Mouse (Mus musculus) testis, adult 2 months (tissue): ENCODE data around the gene Mettl26. TPM values are rescaled to one million over a fixed set of nuclear protein-coding genes. Genes with fewer than 3 reads are reported as not detected.

Experiments
- H3K27ac ChIP-seq: fragments of 200-500 bp; 2 replicates; pipeline ENCODE4 v1.5.1; 2012; ENCODE audit warnings: low read depth, low read length; ENCODE audit not compliant: control insufficient read depth, insufficient read depth
- H3K27me3 ChIP-seq: fragments of 200-500 bp; 2 replicates; pipeline ENCODE4 v1.6.1; 2012; ENCODE audit warnings: mild to moderate bottlenecking, low read length, moderate library complexity; ENCODE audit not compliant: control insufficient read depth, insufficient read depth
- H3K36me3 ChIP-seq: fragments of 200-500 bp; 2 replicates; pipeline ENCODE4 v1.6.1; 2012; ENCODE audit warnings: mild to moderate bottlenecking, low read length; ENCODE audit not compliant: control insufficient read depth, insufficient read depth
- H3K4me1 ChIP-seq: fragments of 200-500 bp; 2 replicates; pipeline ENCODE4 v1.6.1; 2012; ENCODE audit warnings: low read length; ENCODE audit not compliant: control insufficient read depth, insufficient read depth
- H3K4me3 ChIP-seq: fragments of 200-500 bp; 2 replicates; pipeline ENCODE4 v1.5.1; 2012; ENCODE audit warnings: low read depth, mild to moderate bottlenecking, low read length, moderate library complexity, mixed read lengths; ENCODE audit not compliant: control insufficient read depth
- CTCF ChIP-seq: fragments of 200-500 bp; IDR thresholded peaks from 2 replicates; pipeline ENCODE4 v1.5.1; 2012; ENCODE audit warnings: low read depth, mild to moderate bottlenecking, inconsistent platforms, low read length, moderate library complexity; ENCODE audit not compliant: control insufficient read depth, insufficient read depth, insufficient replicate concordance
- POLR2A ChIP-seq: fragments of 200-500 bp; IDR thresholded peaks from 2 replicates; pipeline ENCODE4 v1.6.1; 2012; ENCODE audit warnings: low read depth, mild to moderate bottlenecking, inconsistent platforms, low read length, moderate library complexity; ENCODE audit not compliant: control insufficient read depth
- polyA plus RNA-seq: library from polyadenylated mRNA; depleted of rRNA; stranded (reverse); fragments of >200 nt; gene quantifications from 2 replicates; pipeline ENCODE4 v1.2.3, GENCODE M21; 2012; rRNA removed

Gene Mettl26
- polyA plus RNA-seq, 1 experiment: 49.8 TPM

DNA sequence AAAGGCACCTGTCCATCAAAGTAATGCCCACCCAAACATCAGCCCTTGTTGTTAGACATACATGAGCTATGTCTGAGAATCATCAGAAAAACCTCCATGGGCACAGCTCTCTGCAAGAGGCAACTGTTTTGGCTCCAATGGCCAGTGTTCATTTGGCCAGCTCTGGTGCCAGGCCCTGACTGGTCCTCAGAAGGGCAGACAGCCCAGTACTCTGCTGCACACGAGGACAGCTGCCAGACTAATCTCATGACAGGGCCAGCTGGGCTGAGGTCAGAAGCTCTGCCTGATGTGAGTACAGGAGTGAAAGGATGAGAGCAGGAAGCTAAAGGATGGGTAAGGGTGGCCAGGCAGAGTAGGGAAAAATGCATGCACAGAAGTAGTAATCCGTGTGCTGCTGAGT lies 50.5 kb downstream of the Mettl26 start:
- H3K27ac ChIP-seq: no peak overlapping the region
- H3K4me3 ChIP-seq: no peak overlapping the region
- no peaks in the 10 kb centered on the region for H3K36me3 ChIP-seq
- TF ChIP-seq POLR2A (no peak), CTCF (no peak)
- no peaks in the 10 kb centered on the region for H3K4me1 ChIP-seq
- no peaks in the 10 kb centered on the region for H3K27me3 ChIP-seq

Other genes with a start within 250 kb of the Mettl26 start
- 0.44 and 0.84 TPM in 2 replicates for gene Gng13, start 157.9 kb upstream of the Mettl26 start, polyA plus RNA-seq
- gene Chtf18, start 147.7 kb upstream of the Mettl26 start, polyA plus RNA-seq: 16.1 and 18.9 TPM in 2 replicates
- 8.3 and 9.8 TPM in 2 replicates for gene Rpusd1, start 147.4 kb upstream of the Mettl26 start, polyA plus RNA-seq
- 0.65 and 1.0 TPM in 2 replicates for gene Mslnl, start 139.0 kb upstream of the Mettl26 start, polyA plus RNA-seq
- gene Msln, start 120.7 kb upstream of the Mettl26 start, polyA plus RNA-seq: 0.63 and 0.82 TPM in 2 replicates
- gene Narfl, start 101.3 kb upstream of the Mettl26 start, polyA plus RNA-seq: 17.9 and 20.3 TPM in 2 replicates
- gene Haghl, start 89.4 kb upstream of the Mettl26 start, polyA plus RNA-seq: 81.1 and 83.4 TPM in 2 replicates
- 1.3 and 1.6 TPM in 2 replicates for gene Ccdc78, start 88.5 kb upstream of the Mettl26 start, polyA plus RNA-seq
- gene Fam173a, start 82.2 kb upstream of the Mettl26 start, polyA plus RNA-seq: 49.8 and 55.5 TPM in 2 replicates
- gene AC134908.4, start 79.4 kb upstream of the Mettl26 start, polyA plus RNA-seq: not detected in 2 replicates
- 19.4 and 21.1 TPM in 2 replicates for gene Metrn, start 77.9 kb upstream of the Mettl26 start, polyA plus RNA-seq
- 6.2 and 7.1 TPM in 2 replicates for gene Fbxl16, start 66.0 kb upstream of the Mettl26 start, polyA plus RNA-seq
- gene Wdr24, start 51.4 kb upstream of the Mettl26 start, polyA plus RNA-seq: 35.8 and 36.0 TPM in 2 replicates
- 16.4 and 18.6 TPM in 2 replicates for gene Jmjd8, start 46.2 kb upstream of the Mettl26 start, polyA plus RNA-seq
- gene Stub1, start 41.7 kb upstream of the Mettl26 start, polyA plus RNA-seq: 81.1 and 82.0 TPM in 2 replicates
- 2.1 and 2.7 TPM in 2 replicates for gene Rhbdl1, start 37.8 kb upstream of the Mettl26 start, polyA plus RNA-seq
- 9.0 and 11.2 TPM in 2 replicates for gene Gm20683, start 33.3 kb upstream of the Mettl26 start, polyA plus RNA-seq
- gene Rhot2, start 30.2 kb upstream of the Mettl26 start, polyA plus RNA-seq: 37.5 and 38.7 TPM in 2 replicates
- gene Wdr90, start 13.6 kb upstream of the Mettl26 start, polyA plus RNA-seq: 49.9 and 54.9 TPM in 2 replicates
- gene Mcrip2, start 6.3 kb upstream of the Mettl26 start, polyA plus RNA-seq: 28.2 and 28.8 TPM in 2 replicates
- gene Wfikkn1, start 5.8 kb downstream of the Mettl26 start, polyA plus RNA-seq: 0.96 and 0.98 TPM in 2 replicates
- 30.2 and 31.9 TPM in 2 replicates for gene Rab40c, start 44.7 kb downstream of the Mettl26 start, polyA plus RNA-seq
- 21.4 and 24.4 TPM in 2 replicates for gene Pigq, start 69.9 kb downstream of the Mettl26 start, polyA plus RNA-seq
- 0.40 and 0.69 TPM in 2 replicates for gene Nhlrc4, start 69.9 kb downstream of the Mettl26 start, polyA plus RNA-seq
- 0.10 and 0.20 TPM in 2 replicates for gene A930017K11Rik, start 77.5 kb downstream of the Mettl26 start, polyA plus RNA-seq
- gene Capn15, start 110.7 kb downstream of the Mettl26 start, polyA plus RNA-seq: 20.1 and 22.1 TPM in 2 replicates
- 35.2 and 37.5 TPM in 2 replicates for gene Rab11fip3, start 194.5 kb downstream of the Mettl26 start, polyA plus RNA-seq
- gene Decr2, start 215.3 kb downstream of the Mettl26 start, polyA plus RNA-seq: 9.8 and 12.0 TPM in 2 replicates
- gene Nme4, start 220.5 kb downstream of the Mettl26 start, polyA plus RNA-seq: 5.3 and 5.4 TPM in 2 replicates
- 361 and 374 TPM in 2 replicates for gene Tmem8, start 238.2 kb downstream of the Mettl26 start, polyA plus RNA-seq
- gene Mrpl28, start 248.4 kb downstream of the Mettl26 start, polyA plus RNA-seq: 30.4 and 36.5 TPM in 2 replicates